Mouse (Mus musculus) embryonic fibroblast, embryonic 13.5 days (primary cell): ENCODE measurements at regions not wholly inside any gene's neighbourhood (a gene's known extent, or its start where the extent isn't known, plus 50 kb on each side); places are given as distances from the start of the nearest gene placed in this dataset.

Experiments
- CTCF ChIP-seq: IDR thresholded peaks from 2 replicates; pipeline ENCODE4 v1.5.1; 2011; ENCODE audit warnings: mild to moderate bottlenecking, control low read depth, low read length, moderate library complexity, borderline replicate concordance; ENCODE audit not compliant: insufficient read depth
- POLR2A ChIP-seq: IDR thresholded peaks from 2 replicates; pipeline ENCODE4 v1.6.1; 2011; ENCODE audit warnings: low read depth, mild to moderate bottlenecking, control low read depth, low read length, moderate library complexity

DNA sequence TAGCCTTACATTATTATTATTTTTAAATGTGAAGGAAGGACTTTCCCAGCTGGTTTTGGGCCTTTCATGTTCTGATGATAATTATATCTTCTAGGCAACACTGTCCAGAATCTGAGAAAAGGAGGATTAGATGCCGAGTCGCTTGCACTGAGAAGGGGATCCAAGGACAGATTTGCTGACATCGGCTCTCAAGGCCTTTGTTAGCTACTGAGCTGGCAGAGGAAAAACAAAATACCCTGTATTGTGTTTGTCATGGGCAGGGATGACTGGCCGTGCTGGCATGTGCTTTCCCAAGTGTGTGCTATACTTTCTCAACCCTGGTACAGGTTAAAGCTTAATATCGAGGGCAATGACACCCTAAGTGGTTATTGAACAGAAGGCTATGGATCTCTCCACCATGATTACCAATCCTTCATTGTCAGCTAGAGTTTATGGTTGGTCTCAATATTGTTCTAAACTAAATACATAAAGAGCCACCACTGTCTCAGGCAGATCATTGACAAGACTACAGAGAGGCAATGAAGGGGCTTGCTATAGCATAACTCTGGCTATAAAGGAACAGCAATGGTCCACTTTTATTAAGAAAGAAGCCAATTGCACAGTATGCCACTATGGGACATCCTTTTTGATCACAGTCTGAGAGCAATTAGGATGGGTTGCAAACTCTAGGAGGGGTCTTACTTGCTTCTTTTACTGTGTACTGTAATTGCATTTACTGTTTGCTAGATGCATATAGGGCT is 350.0 kb upstream of the Sel1l start:
- TF ChIP-seq POLR2A (no peak), CTCF (no peak)
